Mouse (Mus musculus) liver, embryonic 14.5 days (tissue): ENCODE data around the gene Ptp4a2.

Experiments used
- CTCF ChIP-seq: IDR thresholded peaks from 2 replicates; pipeline ENCODE4 v1.5.1; 2016; ENCODE audit warnings: antibody characterized with exemption, low read depth, control low read depth
- EP300 ChIP-seq: IDR thresholded peaks from 2 replicates; pipeline ENCODE4 v1.6.1; 2016; ENCODE audit warnings: antibody characterized with exemption, low read depth

DNA sequence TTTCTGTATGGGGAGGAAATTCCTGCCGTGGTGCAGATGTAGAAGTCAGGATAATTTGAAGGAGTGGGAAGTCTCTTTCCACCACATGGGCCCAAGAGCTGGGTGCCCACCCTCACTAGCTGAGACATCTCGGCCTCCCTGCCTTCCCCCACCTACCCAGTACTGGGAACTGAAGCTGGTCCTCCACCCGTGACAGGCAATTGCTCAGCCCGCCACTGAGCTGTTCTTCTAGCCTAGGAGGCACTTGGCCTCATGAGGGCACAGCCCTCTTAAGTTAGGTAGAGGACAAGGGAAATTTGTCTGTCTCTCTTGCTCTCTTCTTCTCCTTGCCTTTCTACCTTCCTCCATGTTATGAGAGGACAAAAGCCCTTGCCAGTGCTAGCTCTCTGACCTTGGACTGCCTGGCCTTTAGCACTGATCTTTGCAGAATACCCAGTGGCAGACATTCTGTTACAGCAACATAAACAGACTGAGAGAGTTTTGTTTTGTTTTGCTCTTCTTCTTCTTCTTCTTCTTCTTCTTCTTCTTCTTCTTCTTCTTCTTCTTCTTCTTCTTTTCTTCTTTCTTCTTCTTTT lies 68.3 kb downstream of the Ptp4a2 start:
- no peak for TF ChIP-seq CTCF
- TF ChIP-seq EP300, result no peak
